Mouse (Mus musculus): ENCODE data around the gene Ifngr2. TPM values are rescaled to one million over a fixed set of nuclear protein-coding genes. Genes with fewer than 3 reads are reported as not detected.

Ifngr2 gene
- polyA plus RNA-seq (2017; shearing (Covaris generic)), result 22.2 TPM

DNA sequence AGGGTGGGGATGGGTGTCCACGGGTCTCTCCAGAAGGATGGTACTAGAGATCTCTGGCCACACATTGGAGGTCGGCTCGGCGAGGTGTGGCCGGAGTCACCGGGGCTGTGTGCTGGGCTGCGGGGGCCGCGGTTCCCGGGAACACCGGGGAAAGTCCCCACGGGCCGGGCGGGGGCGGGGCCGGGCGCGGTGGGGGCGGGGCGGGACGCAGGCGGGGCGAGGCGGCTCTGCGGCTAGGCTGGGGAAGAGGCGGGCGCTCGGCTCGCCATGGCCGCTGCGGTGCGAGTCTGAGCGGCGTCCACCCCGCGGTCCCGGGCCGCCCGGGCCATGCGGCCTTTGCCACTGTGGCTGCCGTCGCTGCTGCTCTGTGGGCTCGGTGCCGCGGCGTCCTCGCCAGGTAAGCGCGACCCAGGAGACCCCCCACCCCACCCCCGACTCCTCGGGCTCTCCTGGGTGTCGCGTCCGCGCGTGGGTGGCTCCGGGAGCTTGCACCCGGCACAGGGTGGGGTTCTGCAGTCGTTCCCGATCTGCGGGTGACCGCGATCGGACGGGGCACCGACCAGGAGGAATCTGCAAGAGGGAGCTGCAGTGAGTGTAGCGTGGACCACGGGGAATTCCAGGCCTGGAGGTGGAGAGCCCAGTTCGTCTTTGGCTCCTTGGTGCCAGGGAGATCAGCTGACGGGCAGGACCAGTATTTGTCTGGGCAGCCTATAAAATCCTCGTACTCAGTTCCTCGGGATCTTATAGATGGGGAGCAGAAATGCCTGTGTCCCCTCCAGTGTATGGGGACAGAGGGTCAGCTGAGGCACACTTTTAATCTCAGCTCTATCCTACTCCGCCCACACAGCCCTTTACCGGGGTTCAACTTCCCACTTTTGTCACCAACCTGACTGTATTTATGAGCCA is at the start of gene Ifngr2:
Gene Ifngr2 (plus strand): TSS at position 237 of the 906 bp plus-strand sequence.

GRCm38 (mm10) chr16:91597672-91598010 is 50.8 kb downstream of the Ifngr2 start, which contains the start of gene Tmem50b:
TSS of gene Tmem50b (minus strand) at chr16:91597800.

Other genes starting within 250 kb of the Ifngr2 start
- 134 TPM for gene Ifnar2, start 174.3 kb upstream of the Ifngr2 start, polyA plus RNA-seq (2017; shearing (Covaris generic))
- not detected for gene Gm21970, start 155.4 kb upstream of the Ifngr2 start, polyA plus RNA-seq (2017; shearing (Covaris generic))
- 169 TPM for gene Il10rb, start 140.9 kb upstream of the Ifngr2 start, polyA plus RNA-seq (2017; shearing (Covaris generic))
- 218 TPM for gene Ifnar1, start 61.8 kb upstream of the Ifngr2 start, polyA plus RNA-seq (2017; shearing (Covaris generic))
- gene Tmem50b, start 50.7 kb downstream of the Ifngr2 start, polyA plus RNA-seq (2017; shearing (Covaris generic)), result 37.5 TPM
- 2.4 TPM for gene Dnajc28, start 72.0 kb downstream of the Ifngr2 start, polyA plus RNA-seq (2017; shearing (Covaris generic))
- gene Gart, start 99.9 kb downstream of the Ifngr2 start, polyA plus RNA-seq (2017; shearing (Covaris generic)), result 139 TPM
- gene Son, start 100.4 kb downstream of the Ifngr2 start, polyA plus RNA-seq (2017; shearing (Covaris generic)), result 171 TPM
- gene Donson, start 141.7 kb downstream of the Ifngr2 start, polyA plus RNA-seq (2017; shearing (Covaris generic)), result 13.1 TPM
- gene Cryzl1, start 181.9 kb downstream of the Ifngr2 start, polyA plus RNA-seq (2017; shearing (Covaris generic)), result 89.9 TPM
- 2.9 TPM for gene Itsn1, start 182.2 kb downstream of the Ifngr2 start, polyA plus RNA-seq (2017; shearing (Covaris generic))